Mouse (Mus musculus): ENCODE data around the gene Abhd17b. TPM values are rescaled to one million over a fixed set of nuclear protein-coding genes. Genes with fewer than 3 reads are reported as not detected.

Gene Abhd17b
- polyA plus RNA-seq, 1 experiment = 55.4 TPM

- peak within 1 kb of the TSS; percentile 98 for H3K27ac ChIP-seq (ENCODE audit: control insufficient read depth, insufficient read depth, low read depth, low read length)
- H3K36me3 ChIP-seq (ENCODE audit: control insufficient read depth, insufficient read depth, low read length) = peaks cover 1% of the 10 kb centered on the region; the same call in 1 of the 2 replicates
- no peak for TF ChIP-seq CTCF (IDR thresholded peaks at IDR 0.05; ENCODE audit: control insufficient read depth, insufficient read depth, insufficient replicate concordance, low read depth, low read length)
- no peak; the same call in 1 of the 2 replicates for TF ChIP-seq POLR2A (IDR thresholded peaks at IDR 0.05; ENCODE audit: control insufficient read depth, low read depth, low read length)
These were observed 457 bp upstream of the Abhd17b start, which contains the start of gene 1110059E24Rik for GRCm38 (mm10) chr19:21652285-21653171. Gene 1110059E24Rik (minus strand): TSS chr19:21652976.

DNA sequence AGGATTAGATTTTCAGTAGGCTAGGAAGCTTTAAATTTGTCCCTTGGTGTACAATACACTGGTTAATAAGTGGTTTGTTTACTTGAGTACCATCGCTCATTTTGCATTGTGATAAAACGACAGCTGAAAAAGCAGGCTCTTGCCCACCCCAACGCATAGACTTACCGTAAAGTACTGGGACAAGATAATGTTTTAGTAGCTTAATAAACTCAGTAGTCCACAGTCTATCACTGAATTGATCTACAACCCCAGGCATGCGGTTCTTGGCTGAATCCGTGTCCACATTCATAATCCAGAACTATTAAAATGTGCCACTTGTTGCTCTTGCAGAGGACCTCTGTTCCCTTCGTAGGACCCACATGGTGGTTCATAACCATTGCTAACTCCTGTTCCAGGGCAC, 1.8 kb downstream of the Abhd17b start:
- Histone ChIP-seq H3K4me1 (ENCODE audit: control insufficient read depth, insufficient read depth, low read length) (peaks cover 9% of the 10 kb centered on the region), H3K27ac (ENCODE audit: control insufficient read depth, insufficient read depth, low read depth, low read length) (no peak overlapping the region), H3K4me3 (ENCODE audit: control insufficient read depth, low read depth, low read length) (peak overlapping the region; percentile 69), H3K27me3 (ENCODE audit: control insufficient read depth, insufficient read depth, low read length) (no peaks in the 10 kb centered on the region), H3K36me3 (ENCODE audit: control insufficient read depth, insufficient read depth, low read length) (peaks cover 1% of the 10 kb centered on the region; the same call in 1 of the 2 replicates)
- TF ChIP-seq POLR2A (IDR thresholded peaks at IDR 0.05; ENCODE audit: control insufficient read depth, low read depth, low read length) (no peak), CTCF (IDR thresholded peaks at IDR 0.05; ENCODE audit: control insufficient read depth, insufficient read depth, insufficient replicate concordance, low read depth, low read length) (no peak)

More at GRCm38 (mm10) chr19:21652285-21653171, 457 bp upstream of the Abhd17b start, which contains the start of gene 1110059E24Rik:
- H3K27me3 ChIP-seq (ENCODE audit: control insufficient read depth, insufficient read depth, low read length) = no peaks in the 10 kb centered on the region
- peak within 1 kb of the TSS; percentile 98 for H3K4me3 ChIP-seq (ENCODE audit: control insufficient read depth, low read depth, low read length)
- H3K4me1 ChIP-seq (ENCODE audit: control insufficient read depth, insufficient read depth, low read length) = peaks cover 9% of the 10 kb centered on the region

- TF ChIP-seq CTCF (IDR thresholded peaks at IDR 0.05; ENCODE audit: control insufficient read depth, insufficient read depth, insufficient replicate concordance, low read depth, low read length) (no peak), POLR2A (IDR thresholded peaks at IDR 0.05; ENCODE audit: control insufficient read depth, low read depth, low read length) (no peak)
- no peak overlapping the region for H3K4me3 ChIP-seq (ENCODE audit: control insufficient read depth, low read depth, low read length)
- no peaks in the 10 kb centered on the region for H3K27me3 ChIP-seq (ENCODE audit: control insufficient read depth, insufficient read depth, low read length)
- H3K4me1 ChIP-seq (ENCODE audit: control insufficient read depth, insufficient read depth, low read length) = peaks cover 6% of the 10 kb centered on the region
- no peak overlapping the region for H3K27ac ChIP-seq (ENCODE audit: control insufficient read depth, insufficient read depth, low read depth, low read length)
- peaks cover 1% of the 10 kb centered on the region; the same call in 1 of the 2 replicates for H3K36me3 ChIP-seq (ENCODE audit: control insufficient read depth, insufficient read depth, low read length)
These were observed 7.7 kb downstream of the Abhd17b start for GRCm38 (mm10) chr19:21660734-21661133.

DNA sequence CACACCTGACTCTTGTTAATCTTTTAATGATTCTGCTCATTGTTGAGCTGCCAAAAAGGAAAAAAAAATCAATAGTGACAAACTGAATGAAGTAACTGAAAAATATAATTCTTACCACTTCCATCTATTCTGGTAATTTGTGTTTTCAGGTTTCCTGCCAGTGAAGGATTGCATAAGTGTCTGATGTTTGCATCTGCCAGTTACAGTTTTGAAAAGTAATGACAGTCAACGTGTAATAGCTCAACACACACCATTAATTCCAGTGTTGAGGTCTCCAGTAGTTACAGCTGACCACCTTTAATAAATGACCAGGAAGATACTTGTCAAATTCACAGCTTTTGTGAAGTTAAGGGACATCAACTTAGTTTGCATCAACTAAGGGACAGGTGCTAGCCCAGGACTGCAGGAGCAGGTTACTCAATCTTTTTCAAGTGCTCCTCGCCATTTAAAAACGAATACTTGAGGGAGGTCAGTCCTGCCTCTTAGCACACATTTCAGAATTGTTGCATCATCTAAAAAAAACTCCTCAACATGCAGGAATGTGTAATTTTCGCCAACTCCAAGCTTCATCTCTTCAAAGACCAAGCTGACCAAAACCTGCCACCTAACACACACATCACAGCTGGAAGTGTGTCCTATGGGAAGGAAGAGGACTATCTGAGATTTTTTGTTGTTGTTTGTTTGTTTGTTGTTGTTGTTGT, 10.9 kb downstream of the Abhd17b start:
- no peak for TF ChIP-seq CTCF (IDR thresholded peaks at IDR 0.05; ENCODE audit: control insufficient read depth, insufficient read depth, insufficient replicate concordance, low read depth, low read length)
- no peak for TF ChIP-seq POLR2A (IDR thresholded peaks at IDR 0.05; ENCODE audit: control insufficient read depth, low read depth, low read length)
- Histone ChIP-seq H3K27me3 (ENCODE audit: control insufficient read depth, insufficient read depth, low read length) (no peaks in the 10 kb centered on the region), H3K36me3 (ENCODE audit: control insufficient read depth, insufficient read depth, low read length) (no peaks in the 10 kb centered on the region), H3K27ac (ENCODE audit: control insufficient read depth, insufficient read depth, low read depth, low read length) (no peak overlapping the region), H3K4me1 (ENCODE audit: control insufficient read depth, insufficient read depth, low read length) (no peaks in the 10 kb centered on the region), H3K4me3 (ENCODE audit: control insufficient read depth, low read depth, low read length) (no peak overlapping the region)

DNA sequence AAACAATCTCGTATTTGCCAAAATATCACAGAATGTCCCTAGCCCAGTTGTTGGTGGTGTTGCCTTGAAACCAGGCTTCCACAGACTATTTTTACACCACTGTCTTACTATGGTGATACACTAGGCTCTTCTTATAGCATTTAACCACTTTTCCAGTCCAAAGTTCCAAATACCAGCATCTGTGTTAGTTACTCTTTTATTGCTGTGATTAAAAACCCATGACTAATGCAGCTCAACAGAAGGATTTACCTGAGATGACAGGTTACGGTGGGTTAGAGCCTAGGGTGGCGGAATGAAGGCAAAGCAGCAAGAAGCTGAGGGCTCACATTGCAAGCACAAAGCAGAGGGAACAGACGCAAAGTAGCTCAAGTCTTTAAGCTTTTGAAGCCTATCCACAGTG, 16.7 kb downstream of the Abhd17b start:
- Histone ChIP-seq H3K4me3 (ENCODE audit: control insufficient read depth, low read depth, low read length) (no peak overlapping the region), H3K4me1 (ENCODE audit: control insufficient read depth, insufficient read depth, low read length) (no peaks in the 10 kb centered on the region; the same call in 1 of the 2 replicates), H3K27me3 (ENCODE audit: control insufficient read depth, insufficient read depth, low read length) (no peaks in the 10 kb centered on the region), H3K27ac (ENCODE audit: control insufficient read depth, insufficient read depth, low read depth, low read length) (no peak overlapping the region), H3K36me3 (ENCODE audit: control insufficient read depth, insufficient read depth, low read length) (0 out of 2 replicates have a peak, but pooled peaks cover 2% of the 10 kb centered on the region)
- TF ChIP-seq POLR2A (IDR thresholded peaks at IDR 0.05; ENCODE audit: control insufficient read depth, low read depth, low read length) = no peak
- no peak for TF ChIP-seq CTCF (IDR thresholded peaks at IDR 0.05; ENCODE audit: control insufficient read depth, insufficient read depth, insufficient replicate concordance, low read depth, low read length)

- no peak for TF ChIP-seq CTCF (IDR thresholded peaks at IDR 0.05; ENCODE audit: control insufficient read depth, insufficient read depth, insufficient replicate concordance, low read depth, low read length)
- no peak for TF ChIP-seq POLR2A (IDR thresholded peaks at IDR 0.05; ENCODE audit: control insufficient read depth, low read depth, low read length)
- Histone ChIP-seq H3K27me3 (ENCODE audit: control insufficient read depth, insufficient read depth, low read length) (no peaks in the 10 kb centered on the region), H3K36me3 (ENCODE audit: control insufficient read depth, insufficient read depth, low read length) (0 out of 2 replicates have a peak, but pooled peaks cover 2% of the 10 kb centered on the region), H3K27ac (ENCODE audit: control insufficient read depth, insufficient read depth, low read depth, low read length) (peak overlapping the region; percentile 5; the same call in 1 of the 2 replicates), H3K4me1 (ENCODE audit: control insufficient read depth, insufficient read depth, low read length) (no peaks in the 10 kb centered on the region; the same call in 1 of the 2 replicates), H3K4me3 (ENCODE audit: control insufficient read depth, low read depth, low read length) (peak overlapping the region; percentile 67)
These were observed 21.5 kb downstream of the Abhd17b start for GRCm38 (mm10) chr19:21674354-21675096.
